Mouse (Mus musculus) heart, postnatal 4 days (tissue): ENCODE results near the gene Gspt1. TPM values are rescaled to one million over a fixed set of nuclear protein-coding genes. Genes with fewer than 3 reads are reported as not detected.

Experiments
- DNase-seq: peaks from one replicate; pipeline ENCODE4 v3.0.0; 2021
- microRNA-seq, 2 experiments: library from miRNA; unstranded; fragments of <30 nt; microRNA quantifications; one replicate each; pipeline ENCODE4 v1.2.0; 2021 to 2022
- total RNA-seq, 2 experiments: library from RNA; stranded (reverse); gene quantifications; 2 replicates each; pipeline ENCODE4 v1.2.3; 2021

Gspt1 gene
- total RNA-seq, 2 experiments from 2014 or later: 84.0 to 93.4 TPM

DNA sequence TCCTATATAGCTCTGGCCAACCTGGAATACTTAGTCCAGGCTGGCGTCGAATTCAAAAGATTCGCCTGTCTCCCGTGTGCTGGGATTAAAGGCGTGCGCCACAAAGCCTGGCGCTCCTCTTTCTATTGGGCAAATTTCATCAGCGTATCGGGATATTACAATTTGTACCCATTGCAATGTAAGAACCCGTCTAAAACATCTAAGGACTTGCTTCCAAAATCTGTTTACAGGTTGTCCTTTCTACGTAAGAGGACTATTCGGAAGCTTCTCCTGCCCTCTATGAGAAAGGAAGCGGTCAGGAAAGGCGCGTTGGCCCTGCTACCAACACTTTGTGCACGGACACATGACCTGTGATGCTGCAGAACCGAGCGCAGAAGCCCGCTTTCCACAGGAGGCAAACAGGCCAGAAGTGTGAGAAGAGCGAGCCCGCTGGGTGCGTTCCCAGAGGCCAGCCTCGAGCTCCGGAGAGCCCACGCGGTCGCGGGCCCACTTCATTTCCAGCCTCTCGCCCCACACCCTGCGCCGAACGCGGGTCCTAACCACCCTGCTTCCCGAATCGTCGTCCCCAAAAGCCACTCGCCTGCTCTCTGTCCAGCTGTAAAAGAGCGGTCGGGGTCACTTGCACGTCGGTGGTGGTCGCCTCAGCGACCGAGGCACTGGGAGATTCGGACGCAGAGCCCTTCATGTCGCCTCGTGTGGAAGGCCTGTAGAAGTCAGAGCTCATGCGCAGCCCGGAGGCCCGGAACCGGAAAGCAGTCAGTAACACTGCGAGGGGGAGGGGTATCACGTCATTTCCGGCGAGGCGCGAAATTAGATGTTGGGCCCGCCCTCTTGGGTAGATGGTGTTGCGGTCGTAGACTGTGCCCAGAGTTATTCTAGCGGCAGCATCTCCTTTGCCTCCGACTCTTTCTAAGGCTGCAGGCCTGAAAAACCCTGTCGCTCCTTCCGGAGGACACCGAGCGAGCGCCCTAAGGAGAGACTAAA is 51.3 kb downstream of the Gspt1 start, which contains the start of gene Rsl1d1:
Rsl1d1 (minus strand) TSS at position 761 of the 984 bp plus-strand sequence.
- peak; percentile 93 for DNase-seq

DNA sequence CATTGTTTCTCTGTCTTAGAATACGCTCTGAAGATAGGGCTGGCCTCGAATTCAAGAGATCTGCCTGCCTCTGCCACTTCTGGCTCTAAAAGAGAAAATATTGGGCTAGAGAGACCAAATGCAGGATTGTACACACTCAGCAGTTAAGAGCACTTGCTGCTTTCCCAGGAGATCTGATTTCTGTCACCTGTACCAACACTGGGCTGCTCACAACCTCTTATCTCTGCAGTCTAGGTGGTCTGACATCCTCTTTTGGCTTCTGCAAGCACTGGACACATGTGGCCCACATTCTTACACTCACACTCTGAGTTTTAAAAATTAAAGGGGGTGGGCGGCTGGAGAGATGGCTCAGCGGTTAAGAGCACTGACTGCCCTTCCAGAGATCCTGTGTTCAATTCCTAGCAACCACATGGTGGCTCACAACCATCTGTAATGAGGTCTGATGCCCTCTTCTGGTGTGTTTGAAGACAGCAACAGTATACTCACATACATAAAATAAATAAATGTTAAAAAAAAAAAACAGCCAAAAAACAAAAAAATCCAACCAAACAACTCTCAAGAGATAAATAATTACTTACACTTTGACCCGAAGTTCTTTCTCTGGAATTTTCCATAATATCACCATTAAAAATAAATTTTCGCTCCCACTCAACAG is 52.3 kb downstream of the Gspt1 start:
- no peak for DNase-seq

DNA sequence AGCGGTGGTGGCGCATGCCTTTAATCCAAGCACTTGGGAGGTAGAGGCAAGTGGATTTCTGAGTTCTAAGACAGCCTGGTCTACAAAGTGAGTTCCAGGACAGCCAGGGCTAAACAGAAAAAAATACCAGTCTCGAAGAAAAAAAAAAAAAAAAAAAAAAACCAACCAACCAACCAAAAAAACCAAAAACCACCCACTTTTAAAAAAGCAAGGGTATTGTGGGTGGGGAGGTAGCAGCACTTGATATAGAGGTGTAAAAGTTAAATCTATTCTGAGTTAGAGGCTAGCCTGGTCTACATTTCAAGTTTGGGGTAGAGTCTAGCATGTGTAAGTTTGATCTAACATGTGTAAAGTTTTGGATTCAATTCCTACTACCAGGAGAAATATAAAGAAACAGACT is 53.9 kb downstream of the Gspt1 start:
- DNase-seq: no peak

DNA sequence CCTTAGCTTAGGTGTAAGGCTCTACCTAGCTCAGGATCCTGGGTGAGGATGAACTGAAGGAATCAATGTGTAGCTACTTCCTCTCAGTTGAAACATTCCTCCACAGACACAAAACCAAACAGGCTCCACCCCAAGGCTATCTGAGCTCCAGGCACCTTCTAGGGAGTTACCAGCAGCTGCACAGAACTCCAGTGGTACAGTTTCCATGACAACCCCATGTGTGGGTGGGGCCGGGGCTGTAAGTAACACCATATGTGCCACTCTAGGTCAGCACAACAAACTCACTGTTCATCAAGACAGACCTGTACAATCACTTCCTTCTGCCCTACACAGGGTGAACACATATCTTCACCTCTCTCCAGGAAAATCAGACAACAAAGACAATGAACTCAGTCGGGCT is 55.7 kb downstream of the Gspt1 start:
- DNase-seq: no peak

DNA sequence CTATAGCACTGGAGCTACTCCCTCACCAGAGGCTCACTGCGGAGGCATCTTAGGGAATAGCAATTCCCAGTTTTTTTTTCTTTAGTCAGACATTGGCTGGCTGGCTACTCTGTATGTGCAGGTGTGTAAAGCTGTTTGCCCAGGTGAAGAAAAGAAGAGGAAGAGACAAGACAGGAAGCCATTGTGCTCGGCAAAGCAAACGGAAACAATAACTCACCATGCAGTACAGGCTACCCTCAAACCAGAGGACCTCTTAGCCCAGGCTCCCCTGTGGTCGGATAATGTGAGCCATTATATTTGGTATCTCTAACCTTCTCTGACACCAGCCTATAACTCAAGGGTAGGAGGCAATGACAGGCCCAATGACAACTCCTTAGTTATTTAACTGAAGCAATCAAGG is 57.1 kb downstream of the Gspt1 start:
- DNase-seq: no peak

DNA sequence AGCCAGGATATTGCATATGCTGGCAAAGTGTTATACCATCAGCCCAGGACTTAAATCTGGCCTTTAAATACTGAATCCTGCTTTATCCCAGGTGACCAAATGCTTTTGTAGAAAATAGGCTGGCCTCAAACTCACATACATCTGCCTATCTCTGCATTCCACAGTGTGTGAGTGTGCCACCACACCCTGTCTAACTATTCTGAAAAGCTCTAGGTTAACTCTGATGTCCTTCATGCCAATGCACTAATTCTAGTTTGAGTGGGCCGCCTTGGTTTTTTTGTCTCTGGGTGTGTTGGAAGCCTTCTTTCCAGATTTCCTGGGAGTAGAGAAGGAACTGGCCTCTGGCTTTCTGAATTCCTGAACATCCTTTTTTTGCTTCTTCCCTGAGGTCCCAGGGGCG is 60.9 kb downstream of the Gspt1 start:
- DNase-seq: no peak

DNA sequence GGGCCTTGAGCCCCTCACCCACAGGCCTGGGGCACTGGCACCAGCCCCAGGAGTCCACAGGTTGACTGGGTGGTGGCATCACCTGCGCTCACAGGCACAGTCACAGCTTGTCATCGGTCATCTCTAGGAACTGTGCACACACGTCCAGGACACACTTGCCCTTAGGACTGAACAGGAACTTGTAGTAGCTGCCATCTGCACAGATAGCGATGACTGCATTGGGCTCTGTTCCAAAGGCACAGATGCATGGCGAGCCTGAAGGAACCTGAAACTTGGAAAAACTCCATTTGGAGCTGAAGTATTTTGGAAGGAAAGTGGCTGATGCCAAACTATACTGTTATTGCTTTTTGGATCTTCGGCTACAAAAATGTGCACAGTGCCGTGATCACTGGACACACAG is 64.0 kb downstream of the Gspt1 start:
- DNase-seq: no peak

DNA sequence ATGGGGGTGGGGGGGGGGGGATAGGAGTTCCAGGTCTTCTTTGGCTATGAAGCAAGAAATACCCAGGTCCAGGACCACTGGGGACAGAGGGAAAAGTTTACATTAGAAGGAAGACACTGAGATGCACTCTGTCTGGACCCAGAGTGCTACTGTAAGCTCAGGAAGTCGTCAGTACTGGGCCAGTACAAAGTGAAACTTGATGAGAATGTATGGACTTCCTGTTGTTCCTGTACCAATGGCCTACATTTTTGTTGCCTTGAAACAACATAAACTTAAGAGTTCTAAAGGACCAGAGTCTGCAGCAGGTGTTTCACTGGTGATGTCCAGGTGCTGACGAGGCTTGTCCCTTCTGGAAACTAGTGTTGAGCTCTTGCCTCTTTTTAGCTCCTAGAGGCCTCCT is 76.7 kb downstream of the Gspt1 start:
- no peak for DNase-seq

DNA sequence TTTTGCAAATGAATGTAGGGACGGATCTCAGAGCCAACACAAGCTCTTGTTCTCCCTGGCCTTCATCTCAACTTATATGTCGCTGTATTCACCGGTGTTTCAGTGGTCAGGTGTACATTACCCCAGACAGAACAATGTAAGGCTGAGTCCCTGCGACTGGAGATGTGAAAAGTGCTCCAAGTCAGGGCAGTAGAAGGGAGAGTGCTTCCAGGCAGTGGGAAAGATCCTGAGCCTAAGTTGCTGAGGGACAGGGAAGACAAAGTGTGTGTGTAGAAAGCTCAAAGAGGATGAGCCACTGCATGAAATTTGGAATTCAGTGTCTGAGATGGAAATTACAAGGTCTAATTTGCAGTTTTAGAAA is 77.3 kb downstream of the Gspt1 start:
- no peak for DNase-seq

DNA sequence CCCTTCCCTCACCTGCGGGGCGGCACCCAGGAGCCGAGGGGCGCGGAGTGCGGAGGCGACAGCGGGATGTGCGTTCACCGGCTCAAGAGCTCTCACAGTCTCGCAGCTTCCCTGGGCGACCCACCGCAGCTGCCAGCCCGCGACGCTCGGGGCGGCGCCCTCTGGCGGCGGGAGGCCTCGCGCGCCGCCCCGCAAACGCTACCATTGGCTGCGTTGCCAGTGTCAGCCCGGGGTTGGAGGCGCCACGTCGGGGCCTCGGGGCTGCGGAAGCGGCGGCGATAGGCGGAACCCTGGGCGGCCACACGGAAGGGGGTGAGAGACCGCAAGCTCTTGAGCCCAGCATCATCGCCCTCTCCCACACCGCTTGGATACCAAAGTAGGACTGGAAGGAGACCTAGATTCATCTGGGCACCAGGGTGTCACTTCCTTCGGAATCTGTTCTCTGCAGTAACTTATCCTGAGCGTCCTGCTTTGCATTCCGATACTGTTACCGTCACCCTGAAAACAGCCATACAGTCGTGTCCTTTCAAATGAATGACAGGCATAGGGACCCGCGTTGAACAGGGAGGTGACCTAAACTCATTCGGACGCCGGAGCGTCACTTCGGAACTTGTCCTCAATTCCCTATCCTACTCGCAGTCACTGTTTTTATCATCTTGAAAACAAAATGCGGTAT is 77.8 kb downstream of the Gspt1 start, which contains the start of gene Zc3h7a:
Zc3h7a (minus strand) TSS at position 186 of the 676 bp plus-strand sequence.
- peak; percentile 93 for DNase-seq

DNA sequence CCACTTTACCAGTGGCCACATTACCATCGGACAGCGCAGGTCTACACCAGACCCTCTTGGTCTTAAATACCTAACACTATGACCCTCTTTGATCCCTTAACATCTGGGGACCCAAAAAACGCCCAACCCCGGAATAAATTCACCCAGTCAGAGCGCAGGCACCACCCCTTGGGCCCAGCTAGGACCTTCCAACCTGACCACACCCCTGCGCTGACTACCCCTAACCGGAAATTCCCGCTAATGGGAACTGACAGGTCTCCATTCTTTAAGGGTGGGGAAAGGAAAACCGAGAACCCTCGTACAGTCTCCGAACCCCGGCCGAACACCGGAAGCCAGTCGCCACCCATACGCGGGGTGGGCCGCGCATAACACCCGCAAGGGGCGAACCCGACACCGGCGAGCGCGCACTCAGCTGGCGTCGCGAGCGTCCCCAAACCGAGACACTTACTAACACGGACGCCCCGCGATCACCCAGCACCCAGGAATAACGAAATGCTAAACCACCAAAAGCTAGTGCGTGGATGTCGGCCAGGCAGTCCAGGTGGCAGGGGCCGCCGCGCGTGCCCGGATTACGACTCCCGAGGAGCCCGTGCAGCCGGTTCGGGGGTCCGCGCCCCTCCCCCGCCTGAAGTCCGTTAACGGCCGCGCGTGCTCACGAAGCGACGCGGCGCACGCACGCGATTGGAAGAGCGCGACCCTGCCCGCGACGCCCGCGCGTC is 78.5 kb downstream of the Gspt1 start:
- DNase-seq: peak; percentile 56

DNA sequence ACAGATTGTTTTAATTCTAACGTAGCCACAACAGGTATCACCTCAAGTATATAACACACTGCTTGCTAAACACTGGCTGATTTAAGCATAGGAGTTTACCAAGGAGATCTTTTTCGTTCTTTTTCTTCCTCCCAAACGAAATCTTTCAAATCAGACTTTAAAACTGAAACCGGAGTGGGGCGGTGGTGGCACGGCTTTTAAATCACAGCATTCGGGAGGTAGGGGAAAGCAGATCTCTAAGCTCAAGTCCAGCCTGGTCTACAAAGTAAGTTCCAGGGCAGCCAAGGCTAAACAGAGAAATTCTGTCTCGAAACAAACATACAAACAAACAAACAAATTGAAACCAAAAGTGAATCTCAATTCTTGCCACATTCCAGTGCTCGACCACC is 79.0 kb downstream of the Gspt1 start:
- DNase-seq: no peak

DNA sequence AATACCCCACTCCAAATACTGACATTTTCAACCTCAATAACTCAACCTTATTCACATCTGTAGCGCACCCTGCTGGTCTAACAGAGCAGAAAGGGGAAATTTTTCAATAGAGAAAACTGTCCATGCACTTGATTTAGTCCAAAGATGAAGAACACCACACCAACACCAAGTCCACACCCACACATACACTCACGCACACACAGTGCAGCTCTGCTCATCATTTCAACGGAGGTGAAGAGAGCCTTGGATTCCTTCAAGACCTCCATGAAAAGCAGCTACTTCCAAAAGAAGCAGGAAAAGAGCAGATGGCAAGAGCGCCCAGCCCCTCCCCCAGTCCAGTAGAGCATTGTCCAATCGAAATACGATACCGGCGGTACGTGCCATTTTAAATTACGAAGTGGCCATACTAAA is 79.4 kb downstream of the Gspt1 start:
- DNase-seq: peak; percentile 59

DNA sequence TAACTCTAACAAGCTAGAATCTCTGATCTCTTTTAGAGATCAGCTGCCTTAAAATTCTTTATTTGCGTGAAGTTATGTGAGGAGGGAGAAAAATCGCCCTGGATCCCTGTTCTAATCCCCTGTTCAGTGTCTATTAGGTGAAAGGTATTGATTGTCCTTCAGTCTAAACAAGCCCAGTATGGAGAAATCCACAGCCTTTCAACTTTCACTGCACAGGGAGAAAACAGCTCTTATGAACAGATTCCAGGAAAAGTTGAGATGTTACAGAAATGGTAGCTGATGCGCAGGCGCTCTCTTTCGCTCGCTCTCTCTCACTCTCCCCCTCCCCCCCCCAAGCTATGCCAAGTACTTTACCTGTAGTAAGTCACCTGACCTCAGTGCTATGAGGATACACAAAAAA is 82.4 kb downstream of the Gspt1 start:
- no peak for DNase-seq

Small RNA genes lying within 50 kb of the gene (microRNA-seq; reads per million reads assigned to microRNA genes)
- 3.8 to 4.1 reads per million in 2 experiments for gene Mir1945

Other genes starting within 250 kb of the Gspt1 start
- gene Snn, start 193.4 kb downstream of the Gspt1 start, total RNA-seq: 10 to 100 TPM; 52.5 to 56.6 TPM
- 10 to 100 TPM; 50.0 to 60.4 TPM for gene Litaf, start 188.2 kb downstream of the Gspt1 start, total RNA-seq
- 10 to 100 TPM; 26.4 to 27.5 TPM for gene Txndc11, start 119.7 kb downstream of the Gspt1 start, total RNA-seq
- gene Zc3h7a, start 77.9 kb downstream of the Gspt1 start, total RNA-seq: 10 to 100 TPM; 58.2 to 60.0 TPM
- gene Rsl1d1, start 51.0 kb downstream of the Gspt1 start, total RNA-seq: 10 to 100 TPM; 64.3 to 70.0 TPM
- not detected for gene Tnfrsf17, start 59.5 kb upstream of the Gspt1 start, total RNA-seq
- gene Snx29, start 68.6 kb upstream of the Gspt1 start, total RNA-seq: 10 to 100 TPM; 15.0 to 16.1 TPM